Mouse (Mus musculus): ENCODE data around the gene Afg1l. TPM values are rescaled to one million over a fixed set of nuclear protein-coding genes. Genes with fewer than 3 reads are reported as not detected.

Gene Afg1l
- polyA plus RNA-seq, 1 experiment from 2014 or later = 4.8 TPM

DNA sequence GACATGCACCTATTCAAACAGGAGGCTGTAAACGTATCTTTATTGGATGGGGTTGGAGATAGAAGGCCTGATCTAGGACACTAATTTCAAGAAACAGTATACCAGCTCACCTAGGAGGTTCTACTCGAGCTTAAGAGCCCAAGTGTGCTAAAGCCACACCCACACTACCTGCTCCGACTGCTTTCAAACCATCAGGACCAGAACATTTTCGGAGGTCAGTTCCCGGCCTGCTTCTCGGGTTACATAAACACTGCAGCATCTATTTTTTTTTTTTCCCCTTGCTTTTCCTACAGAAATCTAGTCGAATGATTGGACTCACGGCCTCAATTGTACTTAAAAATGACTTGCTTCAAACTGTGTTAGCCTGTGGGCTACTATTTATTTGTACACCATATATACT lies 214.7 kb downstream of the Afg1l start:
- Histone ChIP-seq H3K4me3 (no peak overlapping the region), H3K9me3 (no peaks in the 10 kb centered on the region), H3K36me3 (peaks cover 21% of the 10 kb centered on the region), H3K27me3 (ENCODE audit: insufficient read depth, poor library complexity, severe bottlenecking) (no peaks in the 10 kb centered on the region), H3K27ac (no peak overlapping the region), H3K4me1 (replicated peaks) (no peaks in the 10 kb centered on the region)
- DNase-seq (ENCODE audit: low spot score) = no peak
- 73% methylated on average over 8 of the region's 8 CpGs for WGBS

Other genes starting within 250 kb of the Afg1l start
- gene Foxo3, start 201.8 kb downstream of the Afg1l start, polyA plus RNA-seq (2016; fragmentation: Nextera tagmentation; extraction: Ambion mirVana) = 2.5 and 3.0 TPM in 2 replicates
- 235 and 242 TPM in 2 replicates for gene Snx3, start 23.5 kb upstream of the Afg1l start, polyA plus RNA-seq (2016; fragmentation: Nextera tagmentation; extraction: Ambion mirVana)
- 1.2 and 3.0 TPM in 2 replicates for gene Nr2e1, start 105.1 kb upstream of the Afg1l start, polyA plus RNA-seq (2016; fragmentation: Nextera tagmentation; extraction: Ambion mirVana)
- 15.3 and 16.1 TPM in 2 replicates for gene Ostm1, start 105.3 kb upstream of the Afg1l start, polyA plus RNA-seq (2016; fragmentation: Nextera tagmentation; extraction: Ambion mirVana)

Measured in hindbrain, embryonic 10.5 days (tissue).